Mouse (Mus musculus) splenic B cell, adult 2 months (primary cell): Measurements from ENCODE around the gene Rnf151.

Source experiments
- DNase-seq: peaks from one replicate; pipeline ENCODE4 v3.0.0-alpha.2; 2011; ENCODE audit warnings: low read depth, low spot score
- H3K27me3 ChIP-seq: 2 replicates; pipeline ENCODE4 v1.6.1; 2012; ENCODE audit warnings: mild to moderate bottlenecking, low read length, moderate library complexity, mixed read lengths; ENCODE audit not compliant: control insufficient read depth, poor library complexity, insufficient read depth, severe bottlenecking
- H3K36me3 ChIP-seq: 2 replicates; pipeline ENCODE4 v1.6.1; 2012; ENCODE audit warnings: mild to moderate bottlenecking, low read length, moderate library complexity, mixed read lengths; ENCODE audit not compliant: control insufficient read depth, poor library complexity, insufficient read depth, severe bottlenecking

Gene Rnf151

GRCm38 (mm10) chr17:24717943-24718342 is at the start of gene Rnf151, which contains the start of gene Rps2:
TSS of gene Rnf151 (minus strand) at chr17:24718063.
TSS of gene Rps2 (plus strand) at chr17:24718116.
- Histone ChIP-seq H3K36me3 (peaks cover 7% of the 10 kb centered on the region; the same call in 1 of the 2 replicates), H3K27me3 (no peaks in the 10 kb centered on the region)
- no peak for DNase-seq

DNA sequence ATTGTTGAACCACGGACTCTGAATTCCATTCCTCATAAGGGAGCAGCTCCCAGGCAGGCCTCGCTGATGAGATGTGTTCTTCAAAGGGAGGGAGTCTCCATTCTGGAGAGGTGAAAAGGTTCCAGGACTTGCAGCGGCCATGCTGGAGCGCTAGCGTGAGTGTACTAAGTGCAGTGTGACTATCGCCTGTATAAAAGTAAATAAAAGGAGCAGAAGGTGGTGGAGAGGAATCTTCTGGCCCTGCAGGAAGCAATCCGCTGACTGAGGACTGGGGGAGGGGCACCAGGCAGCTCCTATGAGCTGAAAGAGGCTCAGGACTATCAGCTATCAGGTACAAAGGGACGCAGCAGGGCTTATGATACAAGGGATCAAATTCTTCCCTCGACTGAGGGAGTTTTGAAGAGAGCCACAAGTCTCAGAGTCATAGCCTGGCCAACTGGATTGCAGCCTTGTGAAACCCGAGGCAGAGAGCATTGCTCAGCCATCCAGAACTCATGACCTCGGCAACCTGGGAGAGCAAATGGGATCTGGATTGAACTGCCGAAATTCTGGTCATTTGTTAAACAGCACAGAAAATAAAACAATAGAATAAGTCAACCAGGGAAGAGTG is 48.5 kb upstream of the Rnf151 start:
- Histone ChIP-seq H3K36me3 (no peaks in the 10 kb centered on the region), H3K27me3 (no peaks in the 10 kb centered on the region)
- no peak for DNase-seq

DNA sequence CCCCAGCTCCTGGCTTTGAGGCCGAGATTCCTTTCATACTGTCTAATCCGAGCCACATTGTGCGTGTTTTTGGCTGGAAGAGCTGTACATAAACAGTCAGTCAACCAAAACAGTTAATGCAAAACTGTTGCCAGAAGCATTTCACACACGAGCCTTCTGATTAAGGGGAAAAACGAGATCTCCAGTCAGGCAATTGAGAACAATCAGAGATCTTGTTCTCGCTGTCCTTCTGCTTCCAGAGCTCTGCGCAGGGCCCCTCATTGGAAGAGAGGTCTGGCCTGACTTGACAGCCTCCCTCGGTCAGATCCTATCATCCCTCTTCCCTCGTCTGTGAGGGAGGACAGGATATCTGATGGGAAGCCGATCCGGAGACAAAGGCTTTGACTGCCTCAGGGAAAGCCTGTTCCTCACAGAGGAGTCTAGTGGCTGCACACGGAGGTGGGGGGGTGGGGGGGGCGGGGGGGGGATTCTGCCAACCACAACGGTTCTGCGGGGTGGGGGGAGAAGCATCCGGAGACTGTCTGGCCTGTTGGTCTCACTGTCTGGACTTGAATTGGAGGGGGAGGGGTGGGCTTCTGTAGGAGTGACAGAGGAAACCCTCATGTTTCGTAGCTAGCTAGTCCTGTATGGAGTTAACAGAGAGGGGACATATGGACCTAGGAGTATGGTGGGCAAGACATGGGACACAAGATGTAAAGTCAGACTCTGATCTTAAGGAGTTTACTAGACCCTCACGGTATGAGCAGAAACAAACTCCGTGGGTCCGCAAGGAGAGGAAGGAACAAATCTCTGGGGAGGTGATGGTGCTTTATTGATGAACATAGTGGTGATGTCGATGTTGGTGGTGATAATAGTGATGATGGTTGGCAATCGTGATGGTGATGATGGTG is 47.4 kb upstream of the Rnf151 start:
- H3K36me3 ChIP-seq, result no peaks in the 10 kb centered on the region
- no peak for DNase-seq
- H3K27me3 ChIP-seq, result no peaks in the 10 kb centered on the region

GRCm38 (mm10) chr17:24761121-24761520 is 43.3 kb upstream of the Rnf151 start:
- DNase-seq, result no peak
- Histone ChIP-seq H3K36me3 (no peaks in the 10 kb centered on the region), H3K27me3 (no peaks in the 10 kb centered on the region)

GRCm38 (mm10) chr17:24757394-24757793 is 39.5 kb upstream of the Rnf151 start:
- no peak for DNase-seq
- Histone ChIP-seq H3K36me3 (no peaks in the 10 kb centered on the region), H3K27me3 (no peaks in the 10 kb centered on the region; the same call in 1 of the 2 replicates)

DNA sequence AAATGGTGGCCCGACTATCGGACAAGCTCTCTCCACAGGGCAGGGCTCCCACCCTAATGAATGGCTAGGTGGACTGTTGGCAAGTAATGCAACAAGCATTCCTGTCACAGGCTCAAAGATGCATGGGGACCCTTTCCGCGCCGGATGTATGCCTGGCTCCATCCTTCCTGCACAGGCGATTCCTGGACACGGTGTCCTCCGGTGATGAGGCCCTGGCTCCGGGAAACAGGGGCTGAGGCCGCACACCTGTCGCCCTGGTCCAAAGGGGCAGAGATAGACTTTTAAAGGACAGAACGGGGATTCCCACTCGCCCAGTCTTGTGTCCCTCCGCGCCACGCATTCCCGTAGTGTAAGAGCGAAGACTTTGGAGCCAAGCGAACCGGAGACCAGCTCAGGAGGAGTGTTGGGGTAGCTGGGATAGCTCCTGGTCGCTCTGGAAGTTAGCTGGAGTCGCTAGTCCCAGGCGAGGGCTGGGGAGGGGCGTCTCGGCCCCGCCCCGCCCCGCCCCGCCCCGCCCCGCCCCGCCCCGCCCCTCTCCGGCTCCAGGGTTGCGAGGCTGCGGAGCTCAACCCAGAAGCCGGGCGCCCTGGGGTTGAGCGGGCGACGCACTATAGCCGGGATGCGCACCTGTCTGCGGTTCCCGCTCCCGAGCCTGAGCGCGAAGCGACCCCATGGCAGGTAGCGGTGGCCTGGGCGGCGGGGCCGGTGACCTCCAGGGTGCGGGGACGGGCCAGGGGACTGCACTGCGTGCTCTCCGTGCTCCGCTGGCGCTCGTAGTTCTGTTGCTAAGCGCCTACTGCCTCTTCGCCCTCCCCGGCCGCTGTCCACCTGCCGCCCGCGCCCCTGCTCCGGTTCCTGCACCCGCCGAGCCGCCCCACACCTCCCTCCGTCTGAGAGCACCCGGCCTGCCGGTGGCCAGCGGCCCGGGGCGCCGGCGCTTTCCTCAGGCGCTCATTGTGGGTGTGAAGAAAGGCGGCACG is 34.8 kb upstream of the Rnf151 start, which contains the start of gene Hs3st6:
Hs3st6 (plus strand) TSS at position 574 of the 980 bp plus-strand sequence.
- DNase-seq, result peak; percentile 31
- H3K36me3 ChIP-seq, result no peaks in the 10 kb centered on the region
- no peaks in the 10 kb centered on the region; the same call in 1 of the 2 replicates for H3K27me3 ChIP-seq

GRCm38 (mm10) chr17:24751528-24751927 is 33.7 kb upstream of the Rnf151 start:
- no peak for DNase-seq
- no peaks in the 10 kb centered on the region; the same call in 1 of the 2 replicates for H3K27me3 ChIP-seq
- no peaks in the 10 kb centered on the region for H3K36me3 ChIP-seq

GRCm38 (mm10) chr17:24746986-24747385 is 29.1 kb upstream of the Rnf151 start:
- no peak for DNase-seq
- Histone ChIP-seq H3K27me3 (no peaks in the 10 kb centered on the region), H3K36me3 (no peaks in the 10 kb centered on the region)

- DNase-seq, result peak; percentile 94
- H3K27me3 ChIP-seq, result no peaks in the 10 kb centered on the region
- H3K36me3 ChIP-seq, result no peaks in the 10 kb centered on the region
Observed at GRCm38 (mm10) chr17:24745526-24746497, 27.9 kb upstream of the Rnf151 start.

DNA sequence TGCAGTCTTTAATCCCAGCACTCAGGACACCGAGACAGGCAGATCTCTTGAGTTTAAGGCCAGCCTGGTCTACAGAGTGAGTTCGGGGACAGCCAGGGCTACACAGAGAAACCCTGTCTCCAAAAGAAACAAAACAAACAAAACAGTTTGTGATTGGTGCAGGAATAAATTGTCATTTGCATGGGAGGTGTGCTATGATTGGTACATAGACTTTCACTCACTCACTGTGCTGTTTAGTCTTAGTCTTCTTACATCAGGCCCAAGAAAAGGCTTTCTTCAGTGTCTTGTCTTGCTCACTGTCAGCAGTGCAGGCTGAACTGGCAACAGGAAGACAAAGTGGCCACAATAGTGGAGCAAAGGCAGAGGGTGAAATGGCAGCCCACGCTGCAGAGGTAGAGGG is 26.5 kb upstream of the Rnf151 start:
- no peak for DNase-seq
- H3K27me3 ChIP-seq, result no peaks in the 10 kb centered on the region
- H3K36me3 ChIP-seq, result no peaks in the 10 kb centered on the region

DNA sequence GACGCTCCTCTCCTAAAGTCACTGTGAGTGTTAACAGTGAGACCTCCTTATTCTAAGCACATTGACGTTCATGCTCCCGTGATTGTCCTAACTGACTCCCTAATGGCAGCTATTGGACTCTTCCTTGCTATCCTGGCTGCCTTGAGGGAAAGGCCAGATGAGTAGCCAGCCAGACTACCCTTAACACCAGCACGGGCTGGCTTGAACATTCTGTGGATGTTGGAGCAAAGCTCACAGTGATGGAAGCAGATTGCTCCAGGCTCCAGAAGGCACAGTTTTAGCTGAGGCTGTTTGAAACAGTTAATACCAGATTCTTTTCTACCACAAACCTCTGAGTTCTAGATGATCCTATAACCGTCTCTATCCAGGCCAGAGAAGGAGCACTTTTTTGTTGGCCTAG is 26.0 kb upstream of the Rnf151 start:
- DNase-seq, result no peak
- Histone ChIP-seq H3K27me3 (no peaks in the 10 kb centered on the region), H3K36me3 (no peaks in the 10 kb centered on the region)

GRCm38 (mm10) chr17:24742307-24742706 is 24.4 kb upstream of the Rnf151 start:
- no peaks in the 10 kb centered on the region for H3K36me3 ChIP-seq
- H3K27me3 ChIP-seq, result no peaks in the 10 kb centered on the region
- DNase-seq, result no peak

DNA sequence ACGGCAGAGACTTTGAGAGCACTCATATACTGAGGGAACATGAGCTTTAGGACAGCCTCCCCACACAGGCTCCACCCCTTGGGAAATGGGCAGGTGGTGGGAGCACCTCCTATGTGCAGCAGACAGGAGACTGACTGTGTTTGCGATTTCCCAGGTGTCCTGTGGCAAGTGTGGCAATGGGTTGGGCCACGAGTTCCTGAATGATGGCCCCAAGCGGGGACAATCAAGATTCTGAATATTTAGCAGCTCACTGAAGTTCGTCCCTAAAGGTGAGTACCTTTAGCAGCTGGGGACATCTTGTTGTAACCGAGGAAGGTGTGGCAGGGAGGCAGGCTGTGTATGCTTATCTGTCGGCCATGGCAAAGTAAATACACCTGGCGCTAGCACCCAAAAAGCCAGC is 22.1 kb upstream of the Rnf151 start:
- no peaks in the 10 kb centered on the region for H3K27me3 ChIP-seq
- DNase-seq, result no peak

More for the DNA sequence above, 22.1 kb upstream of the Rnf151 start:
- H3K36me3 ChIP-seq, result no peaks in the 10 kb centered on the region
